Mouse (Mus musculus) heart, postnatal 0 days (tissue): ENCODE results near the gene Smg7. TPM values are rescaled to one million over a fixed set of nuclear protein-coding genes. Genes with fewer than 3 reads are reported as not detected.
"Not testable (repeated sequence)": the region's sequence is repeated elsewhere in the genome, so short reads cannot be mapped to it uniquely, and the experiment has no call there.

Source experiments
- ATAC-seq: fragments of 200-750 bp; cut with Nextera tagmentation; 2 replicates; pipeline ENCODE4 v1.8.0; 2017; ENCODE audit warnings: low read depth, moderate number of reproducible peaks, moderate library complexity; ENCODE audit not compliant: insufficient read depth
- DNase-seq: peaks from one replicate; pipeline ENCODE4 v3.0.0-alpha.2; 2016; ENCODE audit warnings: low spot score
- H3K27ac ChIP-seq: fragments of 300-500 bp; sonication (generic); 2 replicates; pipeline ENCODE4 v1.5.1; 2014; ENCODE audit warnings: low read depth, mild to moderate bottlenecking
- H3K27me3 ChIP-seq: fragments of 300-500 bp; sonication (generic); 2 replicates; pipeline ENCODE4 v1.6.1; 2014; ENCODE audit warnings: low read length, mixed read lengths; ENCODE audit not compliant: control insufficient read depth, insufficient read depth
- H3K36me3 ChIP-seq: fragments of 300-500 bp; sonication (generic); replicated peaks from 2 replicates; pipeline ENCODE4 v1.6.1; 2014; ENCODE audit warnings: low read length, mixed read lengths; ENCODE audit not compliant: control insufficient read depth, insufficient read depth
- H3K4me1 ChIP-seq: fragments of 300-500 bp; sonication (generic); 2 replicates; pipeline ENCODE4 v1.6.1; 2014; ENCODE audit warnings: antibody characterized with exemption; ENCODE audit not compliant: control insufficient read depth, insufficient read depth
- H3K4me2 ChIP-seq: fragments of 300-500 bp; sonication (generic); 2 replicates; pipeline ENCODE4 v1.6.1; 2014; ENCODE audit warnings: low read depth, mild to moderate bottlenecking, low read length, moderate library complexity
- H3K4me3 ChIP-seq: fragments of 300-500 bp; sonication (generic); 2 replicates; pipeline ENCODE4 v1.5.1; 2014; ENCODE audit warnings: low read depth, low read length
- H3K9ac ChIP-seq: fragments of 300-500 bp; sonication (generic); replicated peaks from 2 replicates; pipeline ENCODE4 v1.6.1; 2014; ENCODE audit warnings: low read depth, low read length, mixed read lengths
- H3K9me3 ChIP-seq: fragments of 300-500 bp; sonication (generic); replicated peaks from 2 replicates; pipeline ENCODE4 v1.6.1; 2016; ENCODE audit warnings: low read length; ENCODE audit not compliant: control insufficient read depth
- CTCF ChIP-seq: IDR thresholded peaks from 2 replicates; pipeline ENCODE4 v1.5.1; 2016; ENCODE audit warnings: antibody characterized with exemption, control low read depth, low read depth
- EP300 ChIP-seq: IDR thresholded peaks from 2 replicates; pipeline ENCODE4 v1.6.1; 2016; ENCODE audit warnings: antibody characterized with exemption, low read depth
- WGBS: fragments of 180-500 bp; shearing (Covaris S2); extraction: QIAGEN DNeasy Blood & Tissue Kit; methylation state at CpG from one replicate; pipeline ENCODE4 v1.1.7; 2014; 5-methylcytosine and 5-hydroxymethylcytosine counted together
- polyA plus RNA-seq: library from polyadenylated mRNA; unstranded; fragments of >200 nt; fragmentation: Nextera tagmentation; extraction: Ambion mirVana; gene quantifications from 2 replicates; pipeline ENCODE4 v1.2.1, GENCODE M21; 2015
- total RNA-seq: library from RNA; depleted of rRNA; stranded (reverse); fragments of >200 nt; gene quantifications from 2 replicates; pipeline ENCODE4 v1.2.3, GENCODE M21; 2014; ENCODE audit warnings: low replicate concordance

Smg7 gene
- total and polyA plus RNA-seq, 2 experiments from 2014 or later = 13.5 to 46.0 TPM

DNA sequence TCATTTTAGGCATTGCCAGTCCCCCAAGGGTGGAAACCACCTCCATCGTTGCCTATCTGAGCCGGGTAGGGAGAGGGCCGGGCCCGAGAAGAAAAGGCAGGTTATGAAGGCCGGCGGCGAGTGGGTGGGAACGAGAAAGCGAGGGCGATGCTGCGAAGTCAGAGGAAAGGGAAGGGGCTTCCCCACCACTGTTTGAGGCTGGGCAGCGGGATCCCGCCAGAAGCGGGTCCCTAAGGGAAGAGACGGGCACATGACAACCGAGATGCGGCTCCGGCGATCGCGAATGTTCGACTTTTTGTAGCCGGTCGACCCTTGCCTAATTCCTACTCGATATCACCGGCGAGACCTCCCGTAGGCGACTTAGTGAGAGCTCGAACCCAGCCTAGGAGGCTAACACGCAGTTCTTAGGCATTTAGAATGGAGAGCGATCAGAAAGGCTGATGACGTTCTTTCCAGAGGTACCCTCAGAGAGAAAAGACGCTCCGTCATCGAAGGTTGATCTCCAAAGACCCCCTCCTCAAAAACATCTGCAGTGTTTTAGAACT, 1.2 kb upstream of the Smg7 start:
- Histone ChIP-seq H3K4me2 (peak overlapping the region; percentile 97), H3K36me3 (no peaks in the 10 kb centered on the region), H3K27ac (peak overlapping the region; percentile 99), H3K9me3 (no peaks in the 10 kb centered on the region), H3K4me3 (peak overlapping the region; percentile 100), H3K27me3 (no peaks in the 10 kb centered on the region), H3K9ac (peak overlapping the region; percentile 96), H3K4me1 (peaks cover 13% of the 10 kb centered on the region)
- WGBS = under 1% methylated on average over 36 of the region's 36 CpGs
- ATAC-seq (no peak), DNase-seq (peak; percentile 21)
- TF ChIP-seq EP300 (no peak), CTCF (no peak)

DNA sequence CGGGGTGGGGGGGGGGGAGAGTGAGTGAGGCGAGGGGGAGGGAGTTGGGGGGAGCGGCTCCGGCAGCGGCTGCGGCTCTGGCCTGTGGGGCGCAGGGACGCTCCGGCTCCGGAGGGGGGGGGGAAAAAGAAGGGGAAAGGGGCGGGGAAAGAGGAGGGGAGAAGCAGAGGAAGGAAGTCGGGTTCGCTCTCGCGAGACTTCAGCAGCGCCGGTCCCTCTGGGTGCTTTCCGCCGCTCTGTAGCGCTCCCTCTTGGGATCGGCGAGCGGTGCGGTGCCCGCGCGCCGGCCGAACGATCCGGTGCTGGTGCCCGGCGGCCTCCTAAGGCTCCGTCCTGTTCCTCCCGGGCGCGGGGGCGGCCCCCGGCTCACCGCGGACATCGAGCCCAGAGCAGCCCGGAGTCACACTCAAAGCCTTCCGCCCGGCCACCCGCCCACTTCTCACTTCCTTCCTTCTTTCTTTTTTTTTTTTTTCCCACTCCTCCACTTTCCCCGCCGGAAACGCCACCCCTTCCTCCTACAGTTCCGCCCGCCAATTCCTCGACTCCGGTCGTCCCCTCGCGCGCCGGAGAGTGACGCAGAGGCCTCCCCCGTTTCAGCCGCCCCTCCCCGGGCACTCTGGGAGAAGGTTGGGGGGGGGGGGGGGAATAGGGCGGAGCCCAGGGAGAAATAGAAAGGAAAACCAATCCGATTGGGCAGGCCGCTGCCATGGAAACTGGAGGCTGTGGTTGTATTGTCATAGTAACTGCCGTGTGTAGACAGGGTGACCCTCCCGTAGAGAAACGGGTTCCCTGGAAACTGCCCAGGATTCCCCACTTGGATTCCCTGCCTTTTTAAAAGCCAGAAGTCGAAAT, 445 bp upstream of the Smg7 start:
- Histone ChIP-seq H3K36me3 (no peaks in the 10 kb centered on the region), H3K4me1 (peaks cover 13% of the 10 kb centered on the region), H3K9ac (peak overlapping the region; percentile 96), H3K27ac (peak overlapping the region; percentile 99), H3K4me3 (peak overlapping the region; percentile 100), H3K4me2 (peak overlapping the region; percentile 98), H3K27me3 (no peaks in the 10 kb centered on the region), H3K9me3 (no peaks in the 10 kb centered on the region)
- no peak for TF ChIP-seq CTCF
- TF ChIP-seq EP300 = peak; percentile 88
- whole genome bisulfite sequencing = under 1% methylated on average over 60 of the region's 69 CpGs
- peak; percentile 96 for DNase-seq
- ATAC-seq = peak; percentile 87

- peak overlapping the region; percentile 96 for H3K9ac ChIP-seq
- peak overlapping the region; percentile 98 for H3K4me2 ChIP-seq
- no peaks in the 10 kb centered on the region for H3K36me3 ChIP-seq
- ATAC-seq (no peak), DNase-seq (no peak)
- H3K9me3 ChIP-seq = no peaks in the 10 kb centered on the region
- H3K4me1 ChIP-seq = peaks cover 13% of the 10 kb centered on the region
- 1% methylated on average over 6 of the region's 6 CpGs for WGBS
- TF ChIP-seq CTCF (no peak), EP300 (no peak)
- no peaks in the 10 kb centered on the region for H3K27me3 ChIP-seq
- H3K4me3 ChIP-seq = peak overlapping the region; percentile 100
- H3K27ac ChIP-seq = 0 out of 2 replicates have a peak overlapping the region, but pooled peaks have one; percentile 25
Measured at GRCm38 (mm10) chr1:152901419-152901764, 1.1 kb downstream of the Smg7 start.

GRCm38 (mm10) chr1:152888086-152888485, 14.4 kb downstream of the Smg7 start:
- 94% methylated on average over 3 of the region's 5 CpGs for WGBS

DNA sequence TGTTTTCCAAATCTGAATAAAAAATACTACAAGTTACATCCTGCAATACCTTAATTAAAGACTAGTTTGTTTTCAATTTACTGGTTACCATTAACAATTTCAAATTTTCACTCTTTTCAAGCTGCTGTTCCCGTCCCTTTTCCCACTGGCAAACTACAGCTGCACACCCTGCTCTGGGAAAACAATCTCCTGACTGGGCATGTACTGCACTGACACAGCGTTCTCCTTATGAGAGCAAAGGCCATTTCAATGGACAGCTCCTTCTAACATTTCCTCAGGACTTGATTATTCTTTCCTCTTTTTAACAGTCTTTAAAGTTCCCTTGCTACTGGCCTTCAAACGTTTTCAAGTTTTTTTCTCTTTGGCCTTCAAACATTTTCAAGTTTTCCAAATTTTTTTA, 31.4 kb downstream of the Smg7 start:
- peak overlapping the region; percentile 17; the same call in 1 of the 2 replicates for H3K27ac ChIP-seq
- no peak for ATAC-seq
- no peak for DNase-seq
- H3K4me1 ChIP-seq = peaks cover 6% of the 10 kb centered on the region
- H3K4me2 ChIP-seq = no peak overlapping the region
- WGBS = 51% methylated on average over 3 of the region's 3 CpGs
- H3K4me3 ChIP-seq = no peak overlapping the region
- no peak overlapping the region for H3K9ac ChIP-seq
- no peaks in the 10 kb centered on the region for H3K9me3 ChIP-seq
- TF ChIP-seq EP300 (no peak), CTCF (no peak)
- H3K36me3 ChIP-seq = peaks cover 28% of the 10 kb centered on the region
- H3K27me3 ChIP-seq = no peaks in the 10 kb centered on the region

More at GRCm38 (mm10) chr1:152888086-152888485, 14.4 kb downstream of the Smg7 start:
- H3K4me2 ChIP-seq, H3K36me3 ChIP-seq, H3K27me3 ChIP-seq, ATAC-seq, H3K4me3 ChIP-seq, H3K27ac ChIP-seq, H3K9ac ChIP-seq, DNase-seq, H3K4me1 ChIP-seq, H3K9me3 ChIP-seq: not testable (repeated sequence)
